In genomic region chr8:84966603-84967002, GRCm38 (mm10) we compare ENCODE assay signal across 9 mouse cellular contexts. TPM values are rescaled to one million over a fixed set of nuclear protein-coding genes. Genes with fewer than 3 reads are reported as not detected.
A peak's percentile ranks its signal among the peaks of the same experiment; 100 is the strongest.
DNase-seq lines count a peak whose midpoint lies in the region; ATAC-seq and TF ChIP-seq lines count a peak whose summit lies in the region.
"Had no signal": no experiment of that assay in that cellular context is flagged by ENCODE, and none has a peak within 500 bp of the region (broad histone marks: within the 10 kb centered on the region; RNA-seq: fewer than 3 reads in every experiment).

No protein-coding gene starts in this region.

- no peak overlapping the region; the same call in 1 of the 2 replicates for H3K4me2 ChIP-seq in forebrain, embryonic 14.5 days (ENCODE audit: low read length)
- H3K4me2 ChIP-seq in forebrain, embryonic 13.5 days: no peak overlapping the region
- H3K4me2 ChIP-seq in hindbrain, embryonic 11.5 days (replicated peaks; ENCODE audit: low read depth, low read length): no peak overlapping the region; the same call in 1 of the 2 replicates
- H3K4me2 ChIP-seq in midbrain, embryonic 14.5 days (ENCODE audit: low read length): peak overlapping the region; percentile 79

- H3K27ac ChIP-seq in forebrain, embryonic 14.5 days (ENCODE audit: low read depth, low read length): no peak overlapping the region
- no peak overlapping the region for H3K27ac ChIP-seq in forebrain, embryonic 13.5 days
- H3K27ac ChIP-seq in hindbrain, embryonic 11.5 days (ENCODE audit: low read depth, low read length): no peak overlapping the region
- 0 out of 2 replicates have a peak overlapping the region, but pooled peaks have one; percentile 63 for H3K27ac ChIP-seq in midbrain, embryonic 14.5 days (replicated peaks; ENCODE audit: low read depth, low read length)
- H3K27ac ChIP-seq in kidney, adult 2 months (ENCODE audit: insufficient read depth, low read depth, low read length): no peak overlapping the region; the same call in 1 of the 2 replicates

- no peak for DNase-seq in forebrain, embryonic 14.5 days (ENCODE audit: low spot score)
- no peak for DNase-seq in G1E (ENCODE audit: low spot score)
- DNase-seq in hindbrain, embryonic 11.5 days (ENCODE audit: low spot score): no peak
- no peak for DNase-seq in midbrain, embryonic 14.5 days
- DNase-seq in urinary bladder, postnatal 25 days (ENCODE audit: low spot score): no peak
- no peak for DNase-seq in layer of hippocampus, postnatal 36 days
- no peak for DNase-seq in kidney, adult 2 months

- WGBS in forebrain, embryonic 14.5 days: 70% methylated on average over 3 of the region's 3 CpGs
- 61% methylated on average over 3 of the region's 3 CpGs for WGBS in forebrain, embryonic 13.5 days
- WGBS in hindbrain, embryonic 11.5 days: 68% methylated on average over 3 of the region's 3 CpGs
- WGBS in midbrain, embryonic 14.5 days: 65% methylated on average over 3 of the region's 3 CpGs
- WGBS in kidney, adult 2 months: 34% methylated on average over 3 of the region's 3 CpGs

- peaks cover 17% of the 10 kb centered on the region for H3K36me3 ChIP-seq in forebrain, embryonic 14.5 days (ENCODE audit: control insufficient read depth, insufficient read depth, low read length)
- H3K36me3 ChIP-seq in forebrain, embryonic 13.5 days (ENCODE audit: poor library complexity, severe bottlenecking): peaks cover 30% of the 10 kb centered on the region
- H3K36me3 ChIP-seq in G1E (replicated peaks): peaks cover 55% of the 10 kb centered on the region
- H3K36me3 ChIP-seq in hindbrain, embryonic 11.5 days (ENCODE audit: control insufficient read depth, insufficient read depth, low read length): no peaks in the 10 kb centered on the region
- H3K36me3 ChIP-seq in midbrain, embryonic 14.5 days (ENCODE audit: control insufficient read depth, insufficient read depth, low read length): peaks cover 12% of the 10 kb centered on the region
- H3K36me3 ChIP-seq in kidney, adult 2 months (ENCODE audit: control insufficient read depth, insufficient read depth, low read length): no peaks in the 10 kb centered on the region

- ATAC-seq in forebrain, embryonic 14.5 days: 0 out of 2 replicates have a peak, but pooled peaks have one; percentile 3
- ATAC-seq in forebrain, embryonic 13.5 days: no peak
- no peak for ATAC-seq in G1E (ENCODE audit: extremely low read depth, insufficient number of reproducible peaks, low FRiP score, poor library complexity, severe bottlenecking)
- ATAC-seq in hindbrain, embryonic 11.5 days (ENCODE audit: low FRiP score): peak; percentile 3; the same call in 1 of the 2 replicates
- ATAC-seq in midbrain, embryonic 14.5 days (ENCODE audit: low FRiP score, low TSS enrichment): no peak

- TF ChIP-seq POLR2A in kidney, adult 2 months (IDR thresholded peaks at IDR 0.05; ENCODE audit: low read depth, low read length): no peak

- H3K4me1 ChIP-seq in forebrain, embryonic 14.5 days (ENCODE audit: control insufficient read depth, insufficient read depth, low read length): peaks cover 21% of the 10 kb centered on the region
- peaks cover 32% of the 10 kb centered on the region for H3K4me1 ChIP-seq in forebrain, embryonic 13.5 days
- peaks cover 73% of the 10 kb centered on the region for H3K4me1 ChIP-seq in G1E (ENCODE audit: insufficient read depth, low read depth, low read length)
- H3K4me1 ChIP-seq in hindbrain, embryonic 11.5 days (replicated peaks; ENCODE audit: control insufficient read depth, insufficient read depth, low read length): peaks cover 15% of the 10 kb centered on the region
- peaks cover 28% of the 10 kb centered on the region for H3K4me1 ChIP-seq in midbrain, embryonic 14.5 days (ENCODE audit: control insufficient read depth, insufficient read depth, low read length)
- peaks cover 18% of the 10 kb centered on the region for H3K4me1 ChIP-seq in kidney, adult 2 months (ENCODE audit: control insufficient read depth, insufficient read depth, low read length)

- H3K27me3 ChIP-seq in forebrain, embryonic 14.5 days (replicated peaks; ENCODE audit: control insufficient read depth, insufficient read depth, low read length): no peaks in the 10 kb centered on the region
- H3K27me3 ChIP-seq in forebrain, embryonic 13.5 days: no peaks in the 10 kb centered on the region
- no peaks in the 10 kb centered on the region for H3K27me3 ChIP-seq in G1E (ENCODE audit: insufficient read depth, low read length)
- no peaks in the 10 kb centered on the region for H3K27me3 ChIP-seq in hindbrain, embryonic 11.5 days (ENCODE audit: control insufficient read depth, insufficient read depth, low read length)
- H3K27me3 ChIP-seq in midbrain, embryonic 14.5 days (ENCODE audit: control insufficient read depth, insufficient read depth, low read length): no peaks in the 10 kb centered on the region
- no peaks in the 10 kb centered on the region for H3K27me3 ChIP-seq in kidney, adult 2 months (replicated peaks; ENCODE audit: control insufficient read depth, insufficient read depth, low read length)

- H3K9me3 ChIP-seq in forebrain, embryonic 14.5 days (replicated peaks; ENCODE audit: control insufficient read depth, low read length): no peaks in the 10 kb centered on the region
- H3K9me3 ChIP-seq in forebrain, embryonic 13.5 days (replicated peaks): no peaks in the 10 kb centered on the region
- no peaks in the 10 kb centered on the region for H3K9me3 ChIP-seq in G1E (replicated peaks)
- H3K9me3 ChIP-seq in hindbrain, embryonic 11.5 days (ENCODE audit: control insufficient read depth, low read length): no peaks in the 10 kb centered on the region
- H3K9me3 ChIP-seq in midbrain, embryonic 14.5 days (ENCODE audit: control insufficient read depth, low read length): no peaks in the 10 kb centered on the region

- peak overlapping the region; percentile 13; the same call in 1 of the 2 replicates for H3K9ac ChIP-seq in forebrain, embryonic 14.5 days (ENCODE audit: low read length)
- no peak overlapping the region for H3K9ac ChIP-seq in forebrain, embryonic 13.5 days
- no peak overlapping the region for H3K9ac ChIP-seq in hindbrain, embryonic 11.5 days (ENCODE audit: low read depth, low read length)
- H3K9ac ChIP-seq in midbrain, embryonic 14.5 days (replicated peaks; ENCODE audit: low read length): no peak overlapping the region; the same call in 1 of the 2 replicates

- H3K4me3 ChIP-seq in forebrain, embryonic 14.5 days (ENCODE audit: low read depth, low read length): no peak overlapping the region
- H3K4me3 ChIP-seq in forebrain, embryonic 13.5 days: no peak overlapping the region
- peak overlapping the region; percentile 59; the same call in 1 of the 2 replicates for H3K4me3 ChIP-seq in G1E (ENCODE audit: low read depth, low read length)
- H3K4me3 ChIP-seq in hindbrain, embryonic 11.5 days (ENCODE audit: low read depth, low read length): no peak overlapping the region
- no peak overlapping the region; the same call in 1 of the 2 replicates for H3K4me3 ChIP-seq in midbrain, embryonic 14.5 days (replicated peaks; ENCODE audit: low read depth, low read length)
- H3K4me3 ChIP-seq in kidney, adult 2 months (ENCODE audit: insufficient read depth, low read depth, low read length): no peak overlapping the region

- TF ChIP-seq CTCF in G1E (IDR thresholded peaks at IDR 0.05; ENCODE audit: low read depth, low read length): no peak
- TF ChIP-seq CTCF in kidney, adult 2 months (conservative IDR thresholded peaks at IDR 0.05; ENCODE audit: insufficient read depth, insufficient read length, low read depth, low read length): no peak

RNA-seq across cellular contexts. Expression of gene Gm49661, which starts 2.6 kb away (rescaled TPM):
- not detected in 2 replicates for polyA plus RNA-seq in forebrain, embryonic 14.5 days (2014; fragmentation: Nextera tagmentation; extraction: Ambion mirVana)
- polyA plus RNA-seq in forebrain, embryonic 13.5 days (2015; fragmentation: Nextera tagmentation; extraction: Ambion mirVana): not detected in 2 replicates
- total RNA-seq in G1E (2014; fragmentation: Nextera tagmentation) (not detected in 2 replicates), G1E (2017) (not detected in 2 replicates)
- not detected in 2 replicates for polyA plus RNA-seq in G1E (2012)
- polyA plus RNA-seq in hindbrain, embryonic 11.5 days (2014; fragmentation: Nextera tagmentation; extraction: Ambion mirVana): not detected in 2 replicates
- not detected in 2 replicates for polyA plus RNA-seq in midbrain, embryonic 14.5 days (2014; fragmentation: Nextera tagmentation; extraction: Ambion mirVana)
- not detected for total RNA-seq in layer of hippocampus, postnatal 36 days (2021)
- not detected in 2 replicates for polyA plus RNA-seq in kidney, adult 2 months (2012; rRNA removed)
- total RNA-seq: hematopoietic stem cell, adult 5-6 weeks had no signal

RNA-seq across cellular contexts. Expression of gene Prdx2, which starts 2.8 kb away (rescaled TPM):
- 1,735 and 2,101 TPM in 2 replicates for polyA plus RNA-seq in forebrain, embryonic 14.5 days (2014; fragmentation: Nextera tagmentation; extraction: Ambion mirVana)
- polyA plus RNA-seq in forebrain, embryonic 13.5 days (2015; fragmentation: Nextera tagmentation; extraction: Ambion mirVana): 1,640 and 1,662 TPM in 2 replicates
- total RNA-seq in G1E (2014; fragmentation: Nextera tagmentation): 134 and 185 TPM in 2 replicates
- 299 and 388 TPM in 2 replicates for total RNA-seq in G1E (2017)
- 19.6 and 86.4 TPM in 2 replicates for polyA plus RNA-seq in G1E (2012)
- polyA plus RNA-seq in hindbrain, embryonic 11.5 days (2014; fragmentation: Nextera tagmentation; extraction: Ambion mirVana): 1,367 and 1,409 TPM in 2 replicates
- polyA plus RNA-seq in midbrain, embryonic 14.5 days (2014; fragmentation: Nextera tagmentation; extraction: Ambion mirVana): 1,531 and 1,588 TPM in 2 replicates
- total RNA-seq in layer of hippocampus, postnatal 36 days (2021): 100 to 1,000 TPM; 338 to 356 TPM
- polyA plus RNA-seq in kidney, adult 2 months (2012; rRNA removed): 304 and 376 TPM in 2 replicates

RNA-seq across cellular contexts. Expression of gene Rnaseh2a, which starts 3.0 kb away (rescaled TPM):
- 93.3 and 111 TPM in 2 replicates for polyA plus RNA-seq in forebrain, embryonic 14.5 days (2014; fragmentation: Nextera tagmentation; extraction: Ambion mirVana)
- 119 and 124 TPM in 2 replicates for polyA plus RNA-seq in forebrain, embryonic 13.5 days (2015; fragmentation: Nextera tagmentation; extraction: Ambion mirVana)
- total RNA-seq in G1E (2014; fragmentation: Nextera tagmentation) (162 and 174 TPM in 2 replicates), G1E (2017) (94.1 and 132 TPM in 2 replicates)
- 477 and 636 TPM in 2 replicates for polyA plus RNA-seq in G1E (2012)
- polyA plus RNA-seq in hindbrain, embryonic 11.5 days (2014; fragmentation: Nextera tagmentation; extraction: Ambion mirVana): 98.5 and 104 TPM in 2 replicates
- 51.7 and 54.4 TPM in 2 replicates for polyA plus RNA-seq in midbrain, embryonic 14.5 days (2014; fragmentation: Nextera tagmentation; extraction: Ambion mirVana)
- 10 to 100 TPM; 35.3 to 36.8 TPM for total RNA-seq in layer of hippocampus, postnatal 36 days (2021)
- 29.4 and 34.4 TPM in 2 replicates for polyA plus RNA-seq in kidney, adult 2 months (2012; rRNA removed)

RNA-seq across cellular contexts. Expression of gene Junb, which starts 11.9 kb away (rescaled TPM):
- polyA plus RNA-seq in forebrain, embryonic 14.5 days (2014; fragmentation: Nextera tagmentation; extraction: Ambion mirVana): 5.0 and 6.5 TPM in 2 replicates
- polyA plus RNA-seq in forebrain, embryonic 13.5 days (2015; fragmentation: Nextera tagmentation; extraction: Ambion mirVana): 3.4 and 4.2 TPM in 2 replicates
- total RNA-seq in G1E (2014; fragmentation: Nextera tagmentation): 25.6 and 38.5 TPM in 2 replicates
- 23.8 and 33.6 TPM in 2 replicates for total RNA-seq in G1E (2017)
- 66.8 and 78.5 TPM in 2 replicates for polyA plus RNA-seq in G1E (2012)
- 6.2 and 6.4 TPM in 2 replicates for polyA plus RNA-seq in hindbrain, embryonic 11.5 days (2014; fragmentation: Nextera tagmentation; extraction: Ambion mirVana)
- polyA plus RNA-seq in midbrain, embryonic 14.5 days (2014; fragmentation: Nextera tagmentation; extraction: Ambion mirVana): 4.3 and 5.7 TPM in 2 replicates
- 10 to 100 TPM; 59.9 to 73.6 TPM for total RNA-seq in layer of hippocampus, postnatal 36 days (2021)
- 19.2 and 20.9 TPM in 2 replicates for polyA plus RNA-seq in kidney, adult 2 months (2012; rRNA removed)

RNA-seq across cellular contexts. Expression of gene Rtbdn, which starts 19.8 kb away (rescaled TPM):
- polyA plus RNA-seq in forebrain, embryonic 14.5 days (2014; fragmentation: Nextera tagmentation; extraction: Ambion mirVana): 0.47 and 0.73 TPM in 2 replicates
- 1.2 and 1.8 TPM in 2 replicates for polyA plus RNA-seq in forebrain, embryonic 13.5 days (2015; fragmentation: Nextera tagmentation; extraction: Ambion mirVana)
- not detected in 2 replicates for total RNA-seq in G1E (2014; fragmentation: Nextera tagmentation)
- 0.11 and 0.12 TPM in 2 replicates for total RNA-seq in G1E (2017)
- not detected in 2 replicates for polyA plus RNA-seq in G1E (2012)
- polyA plus RNA-seq in hindbrain, embryonic 11.5 days (2014; fragmentation: Nextera tagmentation; extraction: Ambion mirVana): 0.14 TPM in 1 of 2 replicates, not detected in the other
- polyA plus RNA-seq in midbrain, embryonic 14.5 days (2014; fragmentation: Nextera tagmentation; extraction: Ambion mirVana): 0.99 and 1.4 TPM in 2 replicates
- 1 to 10 TPM in 1 of 2 experiments, under 1 TPM in 1; 0.77 to 1.0 TPM for total RNA-seq in layer of hippocampus, postnatal 36 days (2021)
- not detected in 2 replicates for polyA plus RNA-seq in kidney, adult 2 months (2012; rRNA removed)
- total RNA-seq: hematopoietic stem cell, adult 5-6 weeks had no signal

Comparison
In these comparisons a context has a peak if more than half of its experiments do, and no peak if none do; other contexts are left out.
1. ATAC-seq: peak in forebrain, embryonic 14.5 days (single experiment) and hindbrain, embryonic 11.5 days (single experiment); none in forebrain, embryonic 13.5 days (single experiment), G1E (single experiment) and midbrain, embryonic 14.5 days (single experiment).